Mouse (Mus musculus) kidney, embryonic 16.5 days (tissue): ENCODE data around the gene Ccdc158. TPM values are rescaled to one million over a fixed set of nuclear protein-coding genes. Genes with fewer than 3 reads are reported as not detected.

Experiments used
- ATAC-seq: fragments of 200-750 bp; cut with Nextera tagmentation; 2 replicates; pipeline ENCODE4 v1.8.0; 2017; ENCODE audit warnings: moderate TSS enrichment; ENCODE audit not compliant: low FRiP score, low TSS enrichment
- H3K27ac ChIP-seq: fragments of 300-500 bp; sonication (generic); 2 replicates; pipeline ENCODE4 v1.5.1; 2014; ENCODE audit warnings: low read length
- H3K27me3 ChIP-seq: fragments of 300-500 bp; sonication (generic); 2 replicates; pipeline ENCODE4 v1.6.1; 2014; ENCODE audit warnings: low read length, control low read depth, mixed read lengths; ENCODE audit not compliant: insufficient read depth
- H3K36me3 ChIP-seq: fragments of 300-500 bp; sonication (generic); 2 replicates; pipeline ENCODE4 v1.6.1; 2014; ENCODE audit warnings: low read length, control low read depth, mixed read lengths; ENCODE audit not compliant: insufficient read depth
- H3K4me1 ChIP-seq: fragments of 300-500 bp; sonication (generic); 2 replicates; pipeline ENCODE4 v1.6.1; 2014; ENCODE audit warnings: low read length, control low read depth, mixed read lengths; ENCODE audit not compliant: insufficient read depth
- H3K4me2 ChIP-seq: fragments of 300-500 bp; sonication (generic); replicated peaks from 2 replicates; pipeline ENCODE4 v1.6.1; 2014; ENCODE audit warnings: low read depth, low read length
- H3K4me3 ChIP-seq: fragments of 300-500 bp; sonication (generic); 2 replicates; pipeline ENCODE4 v1.5.1; 2014; ENCODE audit warnings: mild to moderate bottlenecking, low read length
- H3K9ac ChIP-seq: fragments of 300-500 bp; sonication (generic); replicated peaks from 2 replicates; pipeline ENCODE4 v1.6.1; 2014; ENCODE audit warnings: low read length
- H3K9me3 ChIP-seq: fragments of 300-500 bp; sonication (generic); 2 replicates; pipeline ENCODE4 v1.6.1; 2016; ENCODE audit warnings: low read length, control low read depth
- WGBS: fragments of 180-500 bp; shearing (Covaris S2); extraction: QIAGEN DNeasy Blood & Tissue Kit; methylation state at CpG from one replicate; pipeline ENCODE4 v1.1.7; 2014; 5-methylcytosine and 5-hydroxymethylcytosine counted together
- polyA plus RNA-seq: library from polyadenylated mRNA; unstranded; fragments of >200 nt; fragmentation: Nextera tagmentation; extraction: Ambion mirVana; gene quantifications from 2 replicates; pipeline ENCODE4 v1.2.1, GENCODE M21; 2015

Gene Ccdc158
- polyA plus RNA-seq, 1 experiment from 2014 or later: 1.0 TPM

DNA sequence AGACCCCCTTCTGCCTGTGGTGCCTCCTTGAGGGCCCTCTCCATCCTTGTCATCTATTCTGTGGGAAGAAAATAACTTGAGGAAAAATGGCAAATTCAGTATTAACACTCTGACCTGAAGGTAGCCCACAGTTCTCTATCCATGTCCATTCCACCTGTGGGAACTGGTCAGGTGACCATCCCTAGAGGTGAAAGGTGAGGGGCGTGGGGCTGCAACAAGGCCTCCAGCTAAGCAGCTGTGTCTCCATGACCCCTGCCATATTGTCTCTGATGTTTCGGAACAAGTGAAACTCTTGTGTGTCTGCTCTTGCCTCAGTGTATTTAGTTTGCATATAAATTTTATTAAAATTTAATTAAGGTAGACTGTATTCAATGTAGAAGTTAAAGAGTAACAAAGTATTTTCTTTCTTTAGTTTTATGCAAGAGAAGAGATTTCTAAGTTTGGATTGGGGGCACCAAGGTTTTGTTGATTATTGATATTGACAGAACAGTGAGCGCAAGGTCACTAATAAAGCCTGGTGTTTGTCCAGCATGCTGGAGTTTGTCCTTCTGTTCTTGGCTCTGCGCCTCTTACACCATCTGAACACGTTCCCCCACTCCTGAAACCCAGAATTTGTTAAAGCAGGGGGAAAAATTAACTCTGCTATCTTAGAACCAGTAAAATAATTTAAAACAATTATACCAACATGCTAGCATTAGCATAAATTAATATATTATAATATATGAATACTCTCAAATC is 67.4 kb downstream of the Ccdc158 start:
- ATAC-seq: no peak
- peaks cover 9% of the 10 kb centered on the region; the same call in 1 of the 2 replicates for H3K4me1 ChIP-seq
- 80% methylated on average over 5 of the region's 5 CpGs for WGBS

GRCm38 (mm10) chr5:92604452-92605247 is 70.4 kb downstream of the Ccdc158 start:
- Histone ChIP-seq H3K9ac (no peak overlapping the region), H3K4me1 (peaks cover 11% of the 10 kb centered on the region; the same call in 1 of the 2 replicates), H3K4me2 (peak overlapping the region; percentile 93), H3K27me3 (no peaks in the 10 kb centered on the region), H3K36me3 (no peaks in the 10 kb centered on the region), H3K4me3 (peak overlapping the region; percentile 82; the same call in 1 of the 2 replicates), H3K9me3 (no peaks in the 10 kb centered on the region), H3K27ac (peak overlapping the region; percentile 3; the same call in 1 of the 2 replicates)
- peak; percentile 14; the same call in 1 of the 2 replicates for ATAC-seq
- WGBS: 47% methylated on average over 10 of the region's 10 CpGs

More for the DNA sequence above, 67.4 kb downstream of the Ccdc158 start:
- Histone ChIP-seq H3K9me3 (no peaks in the 10 kb centered on the region), H3K9ac (no peak overlapping the region), H3K4me3 (no peak overlapping the region), H3K36me3 (no peaks in the 10 kb centered on the region), H3K4me2 (no peak overlapping the region), H3K27me3 (no peaks in the 10 kb centered on the region), H3K27ac (no peak overlapping the region)

- under 1% methylated on average over 67 of the region's 69 CpGs for WGBS
- ATAC-seq: peak; percentile 97
- peak within 1 kb of the TSS; percentile 93 for H3K4me2 ChIP-seq
- H3K4me1 ChIP-seq: peaks cover 11% of the 10 kb centered on the region; the same call in 1 of the 2 replicates
- H3K4me3 ChIP-seq: peak within 1 kb of the TSS; percentile 82
- H3K9me3 ChIP-seq: no peaks in the 10 kb centered on the region
- peak within 1 kb of the TSS; percentile 56; the same call in 1 of the 2 replicates for H3K27ac ChIP-seq
- no peaks in the 10 kb centered on the region for H3K36me3 ChIP-seq
- no peaks in the 10 kb centered on the region for H3K27me3 ChIP-seq
- H3K9ac ChIP-seq: peak within 1 kb of the TSS; percentile 79
These were observed 72.1 kb downstream of the Ccdc158 start, which contains the start of gene Stbd1 for GRCm38 (mm10) chr5:92602691-92603690. Gene Stbd1 (plus strand): TSS chr5:92603041.

DNA sequence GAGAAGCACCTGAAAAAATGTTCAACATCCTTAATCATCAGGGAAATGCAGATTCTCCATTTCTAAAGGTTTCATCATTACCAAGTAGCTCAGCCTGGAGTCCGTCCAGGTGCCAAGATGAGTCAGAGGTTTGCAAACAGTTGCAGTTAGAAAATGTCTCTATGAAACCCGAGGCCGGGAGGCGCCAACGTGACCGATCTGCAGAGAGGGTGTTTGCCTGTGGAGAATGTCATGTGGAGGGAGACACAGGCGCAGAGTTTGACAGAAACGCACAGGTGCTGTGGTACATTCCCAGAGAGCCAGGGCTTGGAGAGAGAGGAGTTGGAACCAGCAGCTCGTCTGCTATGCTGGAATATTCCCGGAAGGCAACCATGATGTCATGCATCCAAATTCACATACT is 76.0 kb downstream of the Ccdc158 start:
- Histone ChIP-seq H3K4me3 (no peak overlapping the region), H3K4me2 (no peak overlapping the region), H3K4me1 (peaks cover 9% of the 10 kb centered on the region; the same call in 1 of the 2 replicates), H3K36me3 (no peaks in the 10 kb centered on the region), H3K27me3 (no peaks in the 10 kb centered on the region), H3K9me3 (no peaks in the 10 kb centered on the region), H3K9ac (no peak overlapping the region), H3K27ac (no peak overlapping the region)
- ATAC-seq: no peak
- WGBS: 76% methylated on average over 10 of the region's 10 CpGs

GRCm38 (mm10) chr5:92596865-92597264 is 78.2 kb downstream of the Ccdc158 start:
- no peaks in the 10 kb centered on the region for H3K9me3 ChIP-seq
- no peaks in the 10 kb centered on the region for H3K4me1 ChIP-seq
- ATAC-seq: no peak
- H3K27me3 ChIP-seq: no peaks in the 10 kb centered on the region
- no peak overlapping the region for H3K27ac ChIP-seq
- H3K4me3 ChIP-seq: no peak overlapping the region
- WGBS: 90% methylated on average over 8 of the region's 8 CpGs
- no peaks in the 10 kb centered on the region for H3K36me3 ChIP-seq
- H3K9ac ChIP-seq: no peak overlapping the region
- H3K4me2 ChIP-seq: no peak overlapping the region

- no peaks in the 10 kb centered on the region for H3K4me1 ChIP-seq
- H3K9ac ChIP-seq: no peak overlapping the region
- H3K4me2 ChIP-seq: no peak overlapping the region
- no peak for ATAC-seq
- no peaks in the 10 kb centered on the region for H3K36me3 ChIP-seq
- no peak overlapping the region for H3K4me3 ChIP-seq
- H3K27ac ChIP-seq: no peak overlapping the region
- WGBS: 68% methylated on average over 5 of the region's 5 CpGs
- H3K27me3 ChIP-seq: no peaks in the 10 kb centered on the region
- no peaks in the 10 kb centered on the region for H3K9me3 ChIP-seq
These were observed 80.0 kb downstream of the Ccdc158 start for GRCm38 (mm10) chr5:92595026-92595425.

- ATAC-seq: no peak
- no peaks in the 10 kb centered on the region for H3K36me3 ChIP-seq
- WGBS: 37% methylated on average over 10 of the region's 10 CpGs
- no peaks in the 10 kb centered on the region for H3K9me3 ChIP-seq
- H3K4me1 ChIP-seq: no peaks in the 10 kb centered on the region
- H3K9ac ChIP-seq: no peak overlapping the region
- H3K27me3 ChIP-seq: no peaks in the 10 kb centered on the region
- no peak overlapping the region for H3K4me3 ChIP-seq
- H3K27ac ChIP-seq: no peak overlapping the region
- H3K4me2 ChIP-seq: no peak overlapping the region
These were observed 89.1 kb downstream of the Ccdc158 start for GRCm38 (mm10) chr5:92585932-92586331.

GRCm38 (mm10) chr5:92579559-92579958 is 95.5 kb downstream of the Ccdc158 start:
- no peak overlapping the region for H3K9ac ChIP-seq
- no peaks in the 10 kb centered on the region for H3K4me1 ChIP-seq
- WGBS: 84% methylated on average over 14 of the region's 14 CpGs
- no peak for ATAC-seq
- no peaks in the 10 kb centered on the region for H3K9me3 ChIP-seq
- H3K27ac ChIP-seq: no peak overlapping the region
- H3K4me2 ChIP-seq: no peak overlapping the region
- H3K36me3 ChIP-seq: no peaks in the 10 kb centered on the region
- H3K4me3 ChIP-seq: no peak overlapping the region
- H3K27me3 ChIP-seq: no peaks in the 10 kb centered on the region

DNA sequence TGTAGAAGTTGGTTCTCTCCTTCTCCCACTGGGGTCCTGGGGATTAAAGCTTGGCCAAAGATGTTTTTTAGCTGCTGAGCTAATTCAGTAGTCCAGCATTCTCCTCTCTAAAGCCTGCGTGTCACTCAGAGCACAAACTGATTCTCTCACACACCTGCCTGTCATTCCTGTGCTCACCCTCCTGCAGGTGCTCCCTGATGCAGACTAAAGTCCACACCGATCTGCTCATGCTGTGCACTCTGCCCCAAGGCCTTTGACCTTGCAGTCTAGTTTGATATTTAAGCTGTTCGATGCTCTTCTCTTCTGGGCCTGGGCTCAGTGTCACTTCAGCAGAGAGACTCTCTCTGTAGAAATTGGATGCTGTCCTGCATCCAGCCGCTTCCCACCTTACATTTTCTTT is 103.8 kb downstream of the Ccdc158 start:
- H3K9ac ChIP-seq: no peak overlapping the region
- H3K36me3 ChIP-seq: no peaks in the 10 kb centered on the region
- ATAC-seq: no peak
- H3K27ac ChIP-seq: no peak overlapping the region
- 76% methylated on average over 4 of the region's 4 CpGs for WGBS
- H3K4me3 ChIP-seq: no peak overlapping the region
- no peaks in the 10 kb centered on the region for H3K27me3 ChIP-seq
- H3K9me3 ChIP-seq: no peaks in the 10 kb centered on the region
- H3K4me2 ChIP-seq: no peak overlapping the region
- H3K4me1 ChIP-seq: no peaks in the 10 kb centered on the region
